Mouse (Mus musculus): ENCODE measurements at regions not wholly inside any gene's neighbourhood (a gene's known extent, or its start where the extent isn't known, plus 50 kb on each side); places are given as distances from the start of the nearest gene placed in this dataset.
A peak's percentile ranks its signal among the peaks of the same experiment; 100 is the strongest.

GRCm38 (mm10) chr7:37337616-37338015, 435.8 kb downstream of the Zfp536 start:
- no peak for DNase-seq (ENCODE audit: low spot score in 2 of 2)

GRCm38 (mm10) chr7:37338067-37338501, 435.4 kb downstream of the Zfp536 start:
- DNase-seq (ENCODE audit: low spot score in 2 of 2), result no peak

GRCm38 (mm10) chr7:37342613-37343012, 430.8 kb downstream of the Zfp536 start:
- DNase-seq (ENCODE audit: low spot score in 2 of 2), result no peak

- DNase-seq (ENCODE audit: low spot score in 2 of 2), result no peak
Measured at GRCm38 (mm10) chr7:37343021-37343593, 430.3 kb downstream of the Zfp536 start.

GRCm38 (mm10) chr7:37343691-37344233, 429.7 kb downstream of the Zfp536 start:
- no peak for DNase-seq (ENCODE audit: low spot score in 2 of 2)

GRCm38 (mm10) chr7:37346041-37346440, 427.4 kb downstream of the Zfp536 start:
- DNase-seq (ENCODE audit: low spot score in 2 of 2), result peak; percentile 62 to 72

GRCm38 (mm10) chr7:37357647-37358395, 415.6 kb downstream of the Zfp536 start:
- DNase-seq (ENCODE audit: low spot score in 2 of 2), result peak; percentile 94 to 95

- no peak for DNase-seq (ENCODE audit: low spot score in 2 of 2)
Measured at GRCm38 (mm10) chr7:37358492-37358891, 414.9 kb downstream of the Zfp536 start.

- DNase-seq (ENCODE audit: low spot score in 2 of 2), result no peak
Measured at GRCm38 (mm10) chr7:37359473-37359872, 414.0 kb downstream of the Zfp536 start.

GRCm38 (mm10) chr7:37360171-37360570, 413.3 kb downstream of the Zfp536 start:
- DNase-seq (ENCODE audit: low spot score in 2 of 2), result no peak

- no peak for DNase-seq (ENCODE audit: low spot score in 2 of 2)
Measured at GRCm38 (mm10) chr7:37361802-37362441, 411.5 kb downstream of the Zfp536 start.

GRCm38 (mm10) chr7:37362879-37363278, 410.6 kb downstream of the Zfp536 start:
- DNase-seq (ENCODE audit: low spot score in 2 of 2), result no peak

- DNase-seq (ENCODE audit: low spot score in 2 of 2), result no peak
Measured at GRCm38 (mm10) chr7:37363629-37364175, 409.7 kb downstream of the Zfp536 start.

GRCm38 (mm10) chr7:37364221-37364620, 409.2 kb downstream of the Zfp536 start:
- DNase-seq (ENCODE audit: low spot score in 2 of 2), result no peak

- DNase-seq (ENCODE audit: low spot score in 2 of 2), result no peak
Measured at GRCm38 (mm10) chr7:37366006-37366405, 407.4 kb downstream of the Zfp536 start.

GRCm38 (mm10) chr7:37369698-37370097, 403.7 kb downstream of the Zfp536 start:
- DNase-seq (ENCODE audit: low spot score in 2 of 2), result no peak

GRCm38 (mm10) chr7:37373864-37374263, 399.6 kb downstream of the Zfp536 start:
- DNase-seq (ENCODE audit: low spot score in 2 of 2), result peak; percentile 65 to 81

- no peak for DNase-seq (ENCODE audit: low spot score in 2 of 2)
Measured at GRCm38 (mm10) chr7:37375044-37375443, 398.4 kb downstream of the Zfp536 start.

GRCm38 (mm10) chr7:37375591-37375990, 397.9 kb downstream of the Zfp536 start:
- DNase-seq (ENCODE audit: low spot score in 2 of 2), result no peak

- no peak for DNase-seq (ENCODE audit: low spot score in 2 of 2)
Measured at GRCm38 (mm10) chr7:37376207-37376606, 397.2 kb downstream of the Zfp536 start.

GRCm38 (mm10) chr7:37377889-37378521, 395.4 kb downstream of the Zfp536 start:
- DNase-seq (ENCODE audit: low spot score in 2 of 2), result no peak

- DNase-seq (ENCODE audit: low spot score in 2 of 2), result no peak
Measured at GRCm38 (mm10) chr7:37387871-37388270, 385.6 kb downstream of the Zfp536 start.

All from frontal cortex, postnatal 25 days (tissue).